Mouse (Mus musculus) adrenal gland, postnatal 25 days (tissue): ENCODE data around the gene Epb41l2. TPM values are rescaled to one million over a fixed set of nuclear protein-coding genes. Genes with fewer than 3 reads are reported as not detected.

Experiments
- DNase-seq: peaks from one replicate; pipeline ENCODE4 v3.0.0; 2021; ENCODE audit warnings: mixed read lengths
- total RNA-seq: library from RNA; stranded (reverse); gene quantifications from 2 replicates; pipeline ENCODE4 v1.2.3, GENCODE M21; 2021

Epb41l2 gene
- total RNA-seq, 1 experiment from 2014 or later: 82.6 TPM

DNA sequence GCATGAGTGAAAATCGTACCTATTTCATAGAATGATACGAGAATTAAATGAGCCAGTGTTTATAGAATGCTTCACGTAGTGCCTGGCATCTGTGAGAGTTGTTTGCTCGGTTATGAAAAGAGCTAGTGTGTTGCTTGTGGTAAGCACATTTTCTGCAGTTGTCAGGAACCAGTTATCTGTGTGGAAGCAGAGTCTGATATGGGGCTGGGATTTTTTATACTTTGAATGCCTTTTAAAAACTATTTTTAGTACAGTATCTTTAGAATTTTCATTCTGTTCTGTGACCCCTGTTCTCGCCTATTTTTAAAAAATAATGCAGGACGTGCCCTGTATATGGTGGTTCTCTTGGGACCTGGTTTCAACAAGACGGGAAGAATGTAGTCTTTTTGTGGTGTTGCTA lies 6.1 kb downstream of the Epb41l2 start:
- no peak for DNase-seq

DNA sequence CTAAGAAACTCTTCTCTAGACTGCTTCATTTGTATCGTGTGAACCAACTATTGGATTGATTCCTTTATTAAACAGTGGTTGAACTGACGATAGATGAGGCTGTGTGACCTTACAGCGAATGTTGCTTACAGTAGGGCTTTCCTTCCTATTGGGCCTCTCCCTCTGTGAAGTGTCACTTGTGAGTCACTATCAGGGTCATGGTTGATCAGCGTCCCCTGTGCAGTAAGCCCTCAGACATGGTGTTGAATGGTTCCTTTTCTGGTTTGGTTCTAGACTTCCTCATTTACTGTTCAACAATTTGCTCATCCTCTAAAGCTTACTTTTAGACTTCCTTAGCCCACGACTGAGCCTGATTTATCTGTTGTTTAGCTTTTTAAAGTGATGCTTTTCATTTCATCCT lies 7.1 kb downstream of the Epb41l2 start:
- no peak for DNase-seq

DNA sequence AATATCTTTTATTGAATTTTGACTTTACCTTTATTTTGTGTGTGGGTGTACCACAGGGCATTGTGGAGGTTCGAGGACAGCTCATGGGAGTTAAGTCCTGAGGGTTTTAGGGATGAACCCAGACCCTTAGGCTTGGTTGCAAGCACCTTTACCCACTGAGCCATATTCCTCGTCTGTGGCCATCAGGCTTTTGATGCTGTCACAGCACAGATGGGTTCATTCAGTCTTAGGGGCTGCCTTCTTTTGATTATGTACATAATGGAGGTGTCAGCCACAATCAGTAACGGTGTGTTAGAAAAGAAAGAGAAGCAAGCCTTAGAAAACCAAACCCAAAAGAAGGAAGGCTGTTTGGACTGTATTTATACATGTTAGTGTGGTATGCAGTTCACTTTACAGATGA lies 9.3 kb downstream of the Epb41l2 start:
- no peak for DNase-seq

GRCm38 (mm10) chr10:25369691-25370090 lies 10.1 kb downstream of the Epb41l2 start:
- DNase-seq: no peak

GRCm38 (mm10) chr10:25371336-25371735 lies 11.7 kb downstream of the Epb41l2 start:
- DNase-seq: no peak

DNA sequence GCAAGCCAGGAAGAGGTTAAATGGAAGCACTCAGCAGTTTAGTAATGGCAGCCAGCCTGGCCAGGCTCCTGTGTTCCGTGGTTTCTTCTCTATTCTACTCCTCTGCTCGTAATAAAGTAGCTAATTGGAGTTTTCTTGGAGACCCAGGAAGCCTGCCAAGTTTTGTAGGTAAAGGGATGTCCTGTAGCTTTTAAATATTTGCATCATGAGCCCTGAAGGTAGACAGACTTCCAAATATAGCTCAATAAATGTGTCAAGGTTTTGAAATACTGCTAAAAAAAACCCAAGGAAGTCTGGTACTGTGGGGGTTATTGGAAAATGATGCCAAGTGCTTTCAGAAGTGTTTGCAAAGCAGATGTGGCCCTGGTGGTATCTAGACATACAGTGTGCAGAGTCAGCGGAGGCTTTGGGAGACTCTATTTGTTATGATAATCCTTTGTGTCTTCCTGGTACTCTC lies 12.3 kb downstream of the Epb41l2 start:
- DNase-seq: no peak

- no peak for DNase-seq
Observed at GRCm38 (mm10) chr10:25372510-25373148, 13.0 kb downstream of the Epb41l2 start.

DNA sequence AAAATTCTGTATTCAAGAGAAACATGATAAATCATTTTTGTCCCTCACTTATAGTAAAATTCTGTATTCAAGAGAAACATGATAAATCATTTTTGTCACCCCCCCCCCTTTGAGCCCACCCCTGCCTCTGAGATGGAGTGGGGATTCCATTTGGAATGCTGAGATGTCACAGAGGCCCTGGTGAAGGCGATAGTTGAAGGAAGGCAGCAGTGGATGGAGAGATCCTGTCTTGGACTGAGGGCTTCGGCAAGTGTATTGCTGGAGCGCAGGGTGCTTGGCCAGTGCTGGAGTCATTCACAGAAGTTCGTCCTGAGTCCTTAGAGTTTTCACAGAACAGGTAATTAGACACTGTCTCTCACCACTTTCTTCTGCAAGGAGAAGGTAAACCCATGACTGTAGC lies 15.4 kb downstream of the Epb41l2 start:
- DNase-seq: no peak

DNA sequence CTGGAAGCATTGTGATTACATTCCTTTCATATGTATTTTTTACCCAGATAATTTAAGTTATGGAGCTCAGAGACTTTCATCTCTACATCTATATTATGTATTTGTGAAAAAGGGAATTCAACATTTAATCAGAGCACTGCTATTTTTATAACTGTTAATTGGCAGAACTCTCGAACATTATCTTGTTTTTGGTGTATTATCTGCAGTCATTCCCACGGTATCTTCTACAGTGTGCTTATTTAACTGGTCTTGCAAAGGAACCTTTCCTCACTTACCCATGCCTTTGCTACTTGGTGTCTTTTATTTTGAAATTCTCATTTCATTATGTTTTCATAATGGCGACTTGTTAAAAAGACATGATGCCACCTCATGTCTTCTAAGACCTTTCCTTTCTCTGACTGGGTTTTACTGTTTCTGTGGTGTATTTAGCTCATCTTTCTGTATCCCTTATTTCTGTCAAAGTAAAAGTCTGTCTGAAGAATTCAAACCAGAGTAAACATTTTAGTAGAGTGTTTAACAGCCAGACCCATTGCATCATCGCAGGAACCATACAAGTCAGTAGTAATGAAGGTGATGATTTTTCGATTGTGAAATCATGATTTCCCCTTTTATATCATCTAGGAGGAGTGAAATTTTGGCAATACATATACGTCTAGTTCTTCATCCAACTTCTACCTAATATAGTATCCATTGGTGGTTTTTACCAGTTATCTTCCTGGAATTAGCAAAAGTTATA lies 21.3 kb downstream of the Epb41l2 start:
- no peak for DNase-seq

- DNase-seq: no peak
Observed at GRCm38 (mm10) chr10:25381951-25382350, 22.4 kb downstream of the Epb41l2 start.

- no peak for DNase-seq
Observed at GRCm38 (mm10) chr10:25383171-25383570, 23.6 kb downstream of the Epb41l2 start.

DNA sequence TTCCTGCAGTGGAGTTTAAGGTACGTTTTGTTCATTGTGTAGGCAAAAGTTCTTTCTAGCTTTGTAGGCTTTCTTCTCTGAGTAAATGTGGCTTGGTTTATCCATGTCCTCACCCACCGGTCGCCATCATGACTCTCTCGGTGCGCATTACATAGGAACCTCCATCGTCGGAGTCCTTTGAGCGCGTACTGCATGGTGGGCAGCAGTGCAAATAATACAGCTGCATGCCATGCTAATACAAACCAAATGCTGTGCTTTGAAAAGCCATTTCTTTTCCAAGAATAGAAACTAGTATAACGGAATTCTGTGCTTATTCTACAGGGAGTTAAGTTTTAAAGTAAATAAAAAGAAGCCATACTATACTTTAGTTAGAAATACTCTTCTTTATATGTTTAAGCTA lies 24.8 kb downstream of the Epb41l2 start:
- DNase-seq: no peak

DNA sequence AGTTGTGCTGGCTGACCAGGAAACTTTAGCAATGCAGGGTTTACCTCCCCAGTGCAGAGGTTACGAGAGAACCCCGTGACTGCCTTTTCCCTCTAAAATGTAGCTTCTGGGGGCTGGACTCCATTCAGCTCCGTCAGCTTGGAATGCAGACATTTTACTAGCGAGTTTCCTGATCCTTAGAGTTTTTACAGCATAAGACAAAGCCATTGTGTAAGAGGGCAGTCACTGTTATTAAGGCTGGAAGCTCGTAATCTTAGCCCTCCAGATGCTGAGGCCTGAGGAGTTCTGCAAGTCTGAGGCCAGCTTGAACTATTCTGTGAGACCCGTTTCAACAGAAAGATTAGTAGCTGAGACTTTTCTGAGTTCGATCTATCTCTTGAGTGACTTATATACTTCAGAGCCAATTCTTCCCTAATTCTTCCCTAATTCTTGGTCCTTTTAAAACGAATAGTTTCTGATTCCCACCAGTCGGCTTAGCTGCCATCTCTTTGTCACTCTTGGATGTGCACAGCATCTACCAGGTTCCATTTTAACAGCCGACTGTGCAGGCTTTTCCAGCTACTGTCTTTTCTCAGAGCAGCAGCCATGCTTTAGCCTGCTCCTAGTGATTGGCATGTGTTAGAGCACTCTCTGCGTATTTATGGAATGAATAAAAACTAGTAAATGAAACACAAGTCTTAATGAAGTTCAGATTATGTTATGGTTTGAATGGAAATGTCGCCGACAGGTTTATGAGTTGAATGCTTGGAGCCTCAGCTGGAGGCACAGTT lies 26.4 kb downstream of the Epb41l2 start:
- no peak for DNase-seq

DNA sequence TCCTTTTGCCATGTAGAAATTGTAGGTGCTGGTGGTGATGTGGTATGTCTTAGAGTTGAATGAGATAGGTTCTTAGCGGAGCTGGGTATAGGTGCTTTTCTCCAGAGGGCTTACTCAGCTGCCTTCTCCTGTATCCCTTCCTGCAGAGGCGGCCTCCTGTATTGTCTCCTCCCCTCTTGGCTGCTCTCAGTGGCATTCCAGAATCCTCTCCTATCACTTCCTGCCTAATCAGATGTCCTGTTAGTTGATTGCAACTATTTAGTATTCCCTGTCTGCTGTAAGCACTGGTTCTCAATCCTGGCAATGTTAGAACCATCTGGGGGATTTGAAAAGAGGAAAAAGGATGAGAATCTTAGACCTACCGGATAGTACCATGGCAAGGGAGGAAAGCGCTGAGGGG lies 27.3 kb downstream of the Epb41l2 start:
- no peak for DNase-seq

GRCm38 (mm10) chr10:25387268-25387667 lies 27.7 kb downstream of the Epb41l2 start:
- DNase-seq: no peak

GRCm38 (mm10) chr10:25392786-25393185 lies 33.2 kb downstream of the Epb41l2 start:
- no peak for DNase-seq

DNA sequence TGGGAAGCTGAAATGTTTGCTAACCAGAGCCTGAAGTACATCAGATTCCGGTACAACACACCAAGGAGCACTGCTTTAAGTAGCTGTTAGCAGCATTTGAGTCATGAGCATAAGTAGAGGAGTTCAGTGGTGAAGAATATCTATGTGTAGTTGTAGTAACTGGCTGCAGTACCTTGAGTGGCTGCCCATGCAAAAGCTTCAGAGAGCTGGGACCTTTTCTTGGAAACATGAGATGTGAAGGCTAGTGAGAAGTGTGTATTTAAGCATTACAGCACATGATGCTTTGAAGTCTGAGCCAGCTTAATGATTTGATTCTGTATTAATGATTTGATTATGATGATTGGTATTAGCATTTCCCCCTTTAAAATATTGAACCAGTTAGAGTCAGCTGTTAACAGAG lies 34.1 kb downstream of the Epb41l2 start:
- DNase-seq: no peak

DNA sequence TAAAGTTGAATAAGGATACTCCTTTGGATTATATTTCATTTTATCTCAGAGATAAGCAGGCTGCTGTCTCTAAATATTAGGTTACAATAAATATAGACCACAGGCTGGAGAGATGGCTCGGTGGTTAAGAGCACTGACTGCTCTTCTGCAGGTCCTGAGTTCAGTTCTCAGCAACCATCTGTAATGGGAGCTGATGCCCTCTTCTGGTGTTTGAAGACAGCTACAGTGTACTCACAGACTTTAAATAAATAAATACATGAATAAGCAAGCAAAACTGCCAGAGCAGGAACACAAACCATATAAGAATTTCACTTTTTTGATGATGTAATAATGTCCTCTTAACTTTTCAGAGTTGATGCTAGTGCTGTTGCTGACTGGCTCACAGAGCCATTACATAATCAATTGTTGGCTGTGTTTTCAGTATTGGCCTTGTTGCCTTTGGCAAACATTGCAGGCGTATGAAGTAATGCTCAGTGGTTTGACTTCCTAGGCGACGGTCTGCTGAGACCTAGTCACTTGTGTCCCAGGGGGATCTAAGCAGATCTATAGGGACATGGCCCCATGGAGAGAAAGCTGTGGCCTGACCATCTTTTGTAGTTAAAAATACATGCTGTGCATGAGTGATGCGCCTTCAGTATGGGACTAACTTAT lies 35.8 kb downstream of the Epb41l2 start:
- DNase-seq: peak; percentile 6

GRCm38 (mm10) chr10:25396859-25397258 lies 37.3 kb downstream of the Epb41l2 start:
- no peak for DNase-seq

DNA sequence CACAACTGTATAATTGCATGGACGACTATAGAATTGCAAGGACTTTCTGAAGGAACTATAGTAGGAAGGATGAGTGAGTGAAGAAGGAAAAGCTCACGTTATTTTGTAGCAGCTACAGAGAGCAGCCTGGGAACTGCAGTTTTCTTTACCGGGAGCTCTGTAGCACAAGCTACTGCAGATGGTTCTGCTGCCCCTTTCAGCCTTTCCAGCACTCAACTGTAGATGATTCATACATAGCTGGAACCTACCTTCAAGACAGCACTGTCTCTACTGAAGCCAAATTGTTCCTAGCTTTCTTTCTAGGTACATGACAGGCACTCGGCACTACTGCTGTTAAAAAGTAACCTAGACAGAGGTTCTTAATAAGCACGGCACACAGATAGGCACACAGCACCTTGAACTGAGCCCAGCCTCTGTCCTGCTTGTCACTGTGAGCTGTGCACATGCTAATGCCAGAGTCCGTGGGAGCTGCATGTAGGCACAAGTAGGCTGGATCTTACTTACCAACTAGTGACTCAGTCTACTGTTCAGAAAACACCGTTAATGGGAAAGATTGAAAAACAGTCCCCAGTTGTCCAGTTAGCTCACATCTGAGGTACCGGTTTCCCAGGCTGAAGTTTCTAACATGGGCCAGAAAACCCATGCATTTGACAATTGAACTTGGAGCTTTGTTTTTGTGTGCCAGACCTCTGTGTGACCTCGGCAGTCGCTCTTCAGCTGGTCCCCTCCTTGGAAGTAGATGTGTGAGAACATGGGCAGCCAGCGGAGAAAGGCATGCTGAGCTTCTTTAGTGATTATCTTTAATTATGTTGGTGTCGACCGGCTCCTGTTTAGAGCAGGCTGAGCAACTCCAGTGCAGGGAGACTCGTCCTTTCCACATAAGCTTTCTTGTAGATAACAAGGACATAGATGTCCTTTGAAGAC lies 38.4 kb downstream of the Epb41l2 start:
- DNase-seq: no peak

- no peak for DNase-seq
Observed at GRCm38 (mm10) chr10:25399016-25399415, 39.4 kb downstream of the Epb41l2 start.

DNA sequence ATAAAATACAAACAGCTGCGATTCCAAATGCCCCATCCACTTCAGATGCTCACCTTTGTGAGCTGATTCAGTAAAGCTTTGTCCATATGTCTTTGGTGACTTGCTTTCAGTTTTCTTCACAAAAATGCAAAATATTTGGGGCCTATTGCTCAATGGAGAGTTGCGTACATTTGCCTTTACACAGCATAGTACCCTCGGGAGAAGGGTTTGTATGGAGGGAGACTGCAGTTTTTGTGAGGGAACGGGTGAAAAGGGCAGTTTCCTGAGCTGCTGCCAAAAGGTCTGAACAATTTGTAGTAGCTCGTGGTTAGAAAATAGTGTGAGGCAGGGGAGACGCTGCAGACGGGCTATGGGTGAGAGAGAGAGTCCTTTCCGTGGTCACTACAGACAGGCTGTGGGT lies 40.5 kb downstream of the Epb41l2 start:
- DNase-seq: no peak
